In the genomic region with DNA sequence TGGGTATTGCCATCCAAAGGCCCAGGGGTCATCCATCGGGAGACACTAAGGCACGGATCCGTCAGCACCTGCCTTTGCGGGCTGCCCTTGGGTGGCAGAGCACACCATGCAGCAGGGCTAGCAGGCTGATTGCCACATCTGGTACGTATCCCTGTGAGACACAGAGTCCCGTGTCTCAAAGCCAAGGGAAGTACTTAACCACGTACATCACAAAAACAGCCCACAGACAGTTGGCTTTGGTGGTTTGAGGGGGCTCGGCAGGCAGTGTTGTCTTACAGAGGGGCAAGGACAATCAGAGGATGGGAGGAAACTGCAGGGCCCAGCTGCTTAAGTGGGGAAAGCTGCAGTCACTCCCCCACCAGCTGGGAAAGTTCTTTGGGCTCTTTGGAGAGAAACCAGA, we compare ENCODE assay signal across 31 mouse cellular contexts.
DNase-seq lines count a peak whose midpoint lies in the region; ATAC-seq and TF ChIP-seq lines count a peak whose summit lies in the region.
"Had no signal": no experiment of that assay in that cellular context is flagged by ENCODE, and none has a peak within 500 bp of the region (broad histone marks: within the 10 kb centered on the region; RNA-seq: fewer than 3 reads in every experiment).

No protein-coding gene starts in this region.

- no peaks in the 10 kb centered on the region for H3K9me3 ChIP-seq in limb, embryonic 12.5 days
- H3K9me3 ChIP-seq in limb, embryonic 10.5 days (replicated peaks), result no peaks in the 10 kb centered on the region
- no peaks in the 10 kb centered on the region for H3K9me3 ChIP-seq in embryonic facial prominence, embryonic 13.5 days
- no peaks in the 10 kb centered on the region for H3K9me3 ChIP-seq in limb, embryonic 15.5 days
- H3K9me3 ChIP-seq in forebrain, postnatal 0 days (ENCODE audit: low read length), result no peaks in the 10 kb centered on the region
- H3K9me3 ChIP-seq: forebrain, embryonic 15.5 days; heart, embryonic 12.5 days; hindbrain, embryonic 12.5 days; liver, embryonic 15.5 days; lung, embryonic 15.5 days; midbrain, embryonic 13.5 days had no signal

- H3K4me3 ChIP-seq in limb, embryonic 12.5 days (replicated peaks), result no peak overlapping the region
- H3K4me3 ChIP-seq in limb, embryonic 10.5 days, result no peak overlapping the region
- no peak overlapping the region for H3K4me3 ChIP-seq in embryonic facial prominence, embryonic 13.5 days
- no peak overlapping the region for H3K4me3 ChIP-seq in limb, embryonic 15.5 days
- H3K4me3 ChIP-seq in forebrain, postnatal 0 days (ENCODE audit: low read depth, low read length), result no peak overlapping the region
- H3K4me3 ChIP-seq: forebrain, embryonic 15.5 days; gastrocnemius, adult 2 months; heart, adult 2 months; heart, embryonic 12.5 days; hindbrain, embryonic 12.5 days; liver, embryonic 15.5 days; lung, embryonic 15.5 days; midbrain, embryonic 13.5 days had no signal

- no peaks in the 10 kb centered on the region for H3K36me3 ChIP-seq in limb, embryonic 12.5 days
- no peaks in the 10 kb centered on the region for H3K36me3 ChIP-seq in limb, embryonic 10.5 days
- H3K36me3 ChIP-seq in embryonic facial prominence, embryonic 13.5 days, result no peaks in the 10 kb centered on the region
- no peaks in the 10 kb centered on the region for H3K36me3 ChIP-seq in limb, embryonic 15.5 days
- no peaks in the 10 kb centered on the region for H3K36me3 ChIP-seq in forebrain, postnatal 0 days (ENCODE audit: insufficient read depth)
- H3K36me3 ChIP-seq: forebrain, embryonic 15.5 days; heart, embryonic 12.5 days; hindbrain, embryonic 12.5 days; liver, embryonic 15.5 days; lung, embryonic 15.5 days; midbrain, embryonic 13.5 days had no signal

- no peak for ATAC-seq in limb, embryonic 12.5 days (ENCODE audit: insufficient number of reproducible peaks, insufficient read depth, low FRiP score, low TSS enrichment, low read depth)
- peak; percentile 49; the same call in 1 of the 2 replicates for ATAC-seq in embryonic facial prominence, embryonic 13.5 days (ENCODE audit: insufficient number of reproducible peaks, insufficient read depth, low FRiP score, low TSS enrichment, low read depth)
- no peak for ATAC-seq in limb, embryonic 15.5 days (ENCODE audit: insufficient number of reproducible peaks, low FRiP score, low TSS enrichment, low read depth)
- ATAC-seq in forebrain, postnatal 0 days, result no peak
- ATAC-seq: forebrain, embryonic 15.5 days; intestine, embryonic 16.5 days; midbrain, embryonic 13.5 days; Patski had no signal

- no peak overlapping the region for H3K4me2 ChIP-seq in limb, embryonic 12.5 days
- H3K4me2 ChIP-seq in embryonic facial prominence, embryonic 13.5 days, result no peak overlapping the region
- no peak overlapping the region for H3K4me2 ChIP-seq in limb, embryonic 15.5 days
- no peak overlapping the region for H3K4me2 ChIP-seq in forebrain, postnatal 0 days (ENCODE audit: low read depth)
- H3K4me2 ChIP-seq: forebrain, embryonic 15.5 days; heart, embryonic 12.5 days; hindbrain, embryonic 12.5 days; liver, embryonic 15.5 days; lung, embryonic 15.5 days; midbrain, embryonic 13.5 days had no signal

- peaks cover 6% of the 10 kb centered on the region; the same call in 1 of the 2 replicates for H3K4me1 ChIP-seq in limb, embryonic 12.5 days (replicated peaks)
- H3K4me1 ChIP-seq in limb, embryonic 10.5 days, result peaks cover 14% of the 10 kb centered on the region; the same call in 1 of the 2 replicates
- peaks cover 26% of the 10 kb centered on the region for H3K4me1 ChIP-seq in embryonic facial prominence, embryonic 13.5 days
- peaks cover 11% of the 10 kb centered on the region; the same call in 1 of the 2 replicates for H3K4me1 ChIP-seq in limb, embryonic 15.5 days
- no peaks in the 10 kb centered on the region for H3K4me1 ChIP-seq in forebrain, postnatal 0 days (ENCODE audit: insufficient read depth)
- H3K4me1 ChIP-seq: forebrain, embryonic 15.5 days; heart, embryonic 12.5 days; hindbrain, embryonic 12.5 days; liver, embryonic 15.5 days; lung, embryonic 15.5 days; midbrain, embryonic 13.5 days had no signal

- no peak for TF ChIP-seq CTCF in forebrain, postnatal 0 days (IDR thresholded peaks at IDR 0.05; ENCODE audit: low read depth)

- H3K27me3 ChIP-seq in limb, embryonic 12.5 days, result no peaks in the 10 kb centered on the region
- no peaks in the 10 kb centered on the region for H3K27me3 ChIP-seq in limb, embryonic 10.5 days (ENCODE audit: low read depth, poor library complexity, severe bottlenecking)
- H3K27me3 ChIP-seq in embryonic facial prominence, embryonic 13.5 days, result no peaks in the 10 kb centered on the region
- H3K27me3 ChIP-seq in limb, embryonic 15.5 days, result no peaks in the 10 kb centered on the region
- H3K27me3 ChIP-seq in forebrain, postnatal 0 days (ENCODE audit: insufficient read depth, low read length), result no peaks in the 10 kb centered on the region
- H3K27me3 ChIP-seq: forebrain, embryonic 15.5 days; hindbrain, embryonic 12.5 days; liver, embryonic 15.5 days; lung, embryonic 15.5 days; midbrain, embryonic 13.5 days; Patski had no signal

- DNase-seq in limb, embryonic 10.5 days (ENCODE audit: low spot score), result no peak
- peak; percentile 80 for DNase-seq in thymus, postnatal 14 days
- no peak for DNase-seq in adipocyte (ENCODE audit: low spot score)
- no peak for DNase-seq in forebrain, postnatal 0 days
- DNase-seq in left cerebral cortex, adult 9 months (ENCODE audit: low spot score in 2 of 2), result no peak
- DNase-seq: adrenal gland, postnatal 25 days; cerebellum, adult 11-12 months; cerebellum, adult 9-11 months; embryo, embryonic 11 days; gastrocnemius, adult 2 months; gastrocnemius, postnatal 36 days; heart, adult 2 months; heart, postnatal 10 days; kidney, adult 8-10 months; kidney, postnatal 4 days; layer of hippocampus, postnatal 36 days; retina, postnatal 1 day; right cerebral cortex, postnatal 14 days had no signal

- no peak overlapping the region for H3K9ac ChIP-seq in limb, embryonic 12.5 days (replicated peaks)
- no peak overlapping the region for H3K9ac ChIP-seq in embryonic facial prominence, embryonic 13.5 days
- no peak overlapping the region for H3K9ac ChIP-seq in limb, embryonic 15.5 days
- no peak overlapping the region for H3K9ac ChIP-seq in forebrain, postnatal 0 days
- H3K9ac ChIP-seq: forebrain, embryonic 15.5 days; heart, embryonic 12.5 days; hindbrain, embryonic 12.5 days; liver, embryonic 15.5 days; lung, embryonic 15.5 days; midbrain, embryonic 13.5 days had no signal

- 66% methylated on average over 8 of the region's 8 CpGs for WGBS in limb, embryonic 12.5 days
- 86% methylated on average over 8 of the region's 8 CpGs for WGBS in limb, embryonic 10.5 days
- WGBS in embryonic facial prominence, embryonic 13.5 days, result 51% methylated on average over 8 of the region's 8 CpGs
- 57% methylated on average over 8 of the region's 8 CpGs for WGBS in limb, embryonic 15.5 days
- WGBS in forebrain, postnatal 0 days, result 82% methylated on average over 8 of the region's 8 CpGs

- 0 out of 2 replicates have a peak overlapping the region, but pooled peaks have one; percentile 23 for H3K27ac ChIP-seq in limb, embryonic 12.5 days
- no peak overlapping the region for H3K27ac ChIP-seq in limb, embryonic 10.5 days
- H3K27ac ChIP-seq in embryonic facial prominence, embryonic 13.5 days, result peak overlapping the region; percentile 69
- H3K27ac ChIP-seq in limb, embryonic 15.5 days, result peak overlapping the region; percentile 33
- H3K27ac ChIP-seq in forebrain, postnatal 0 days (ENCODE audit: low read depth, low read length), result no peak overlapping the region
- H3K27ac ChIP-seq: forebrain, embryonic 15.5 days; gastrocnemius, adult 2 months; heart, adult 2 months; hindbrain, embryonic 12.5 days; kidney, postnatal 0 days; liver, embryonic 15.5 days; lung, embryonic 15.5 days; macrophage; midbrain, embryonic 13.5 days had no signal

Comparison
In these comparisons a context has a peak if more than half of its experiments do, and no peak if none do; other contexts are left out.
1. H3K27ac ChIP-seq: peak in limb, embryonic 12.5 days (single experiment), embryonic facial prominence, embryonic 13.5 days (single experiment) and limb, embryonic 15.5 days (single experiment); none in limb, embryonic 10.5 days (single experiment) and forebrain, postnatal 0 days (single experiment).